Mouse (Mus musculus) hindbrain, embryonic 14.5 days (tissue): ENCODE measurements around the gene Nfe2l2. TPM values are rescaled to one million over a fixed set of nuclear protein-coding genes. Genes with fewer than 3 reads are reported as not detected.

ENCODE experiments used
- ATAC-seq: fragments of 200-750 bp; cut with Nextera tagmentation; 2 replicates; pipeline ENCODE4 v1.8.0; 2017; ENCODE audit warnings: moderate number of reproducible peaks, mild to moderate bottlenecking, moderate TSS enrichment, moderate library complexity; ENCODE audit not compliant: low FRiP score
- DNase-seq: peaks from one replicate; pipeline ENCODE4 v3.0.0-alpha.2; 2015; ENCODE audit warnings: low spot score
- H3K27ac ChIP-seq: fragments of 300-500 bp; sonication (generic); 2 replicates; pipeline ENCODE4 v1.5.1; 2014; ENCODE audit warnings: mild to moderate bottlenecking, moderate library complexity
- H3K27me3 ChIP-seq: fragments of 300-500 bp; sonication (generic); 2 replicates; pipeline ENCODE4 v1.6.1; 2014; ENCODE audit warnings: mild to moderate bottlenecking, low read length, mixed read lengths; ENCODE audit not compliant: control insufficient read depth, insufficient read depth
- H3K36me3 ChIP-seq: fragments of 300-500 bp; sonication (generic); replicated peaks from 2 replicates; pipeline ENCODE4 v1.6.1; 2014; ENCODE audit not compliant: control insufficient read depth, insufficient read depth
- H3K4me1 ChIP-seq: fragments of 300-500 bp; sonication (generic); replicated peaks from 2 replicates; pipeline ENCODE4 v1.6.1; 2014; ENCODE audit warnings: antibody characterized with exemption, low read length, mixed read lengths; ENCODE audit not compliant: control insufficient read depth, insufficient read depth
- H3K4me2 ChIP-seq: fragments of 300-500 bp; sonication (generic); replicated peaks from 2 replicates; pipeline ENCODE4 v1.6.1; 2014; ENCODE audit warnings: mild to moderate bottlenecking, moderate library complexity
- H3K4me3 ChIP-seq: fragments of 300-500 bp; sonication (generic); replicated peaks from 2 replicates; pipeline ENCODE4 v1.5.1; 2014; ENCODE audit warnings: mild to moderate bottlenecking, low read length
- H3K9ac ChIP-seq: fragments of 300-500 bp; sonication (generic); 2 replicates; pipeline ENCODE4 v1.6.1; 2014
- H3K9me3 ChIP-seq: fragments of 300-500 bp; sonication (generic); 2 replicates; pipeline ENCODE4 v1.6.1; 2016; ENCODE audit warnings: low read length; ENCODE audit not compliant: control insufficient read depth
- WGBS: fragments of 180-500 bp; shearing (Covaris S2); extraction: QIAGEN DNeasy Blood & Tissue Kit; methylation state at CpG from one replicate; pipeline ENCODE4 v1.1.7; 2014; 5-methylcytosine and 5-hydroxymethylcytosine counted together
- polyA plus RNA-seq: library from polyadenylated mRNA; unstranded; fragments of >200 nt; fragmentation: Nextera tagmentation; extraction: Ambion mirVana; gene quantifications from 2 replicates; pipeline ENCODE4 v1.2.1, GENCODE M21; 2014

Nfe2l2 gene
- polyA plus RNA-seq, 1 experiment from 2014 or later: 11.2 TPM

- peak overlapping the region; percentile 75 for H3K4me3 ChIP-seq
- WGBS: under 1% methylated on average over 39 of the region's 47 CpGs
- H3K9me3 ChIP-seq: no peaks in the 10 kb centered on the region
- DNase-seq (peak; percentile 88), ATAC-seq (peak; percentile 65)
- peak overlapping the region; percentile 99 for H3K27ac ChIP-seq
- peaks cover 19% of the 10 kb centered on the region for H3K4me1 ChIP-seq
- peak overlapping the region; percentile 74 for H3K4me2 ChIP-seq
- H3K36me3 ChIP-seq: peaks cover 28% of the 10 kb centered on the region
- H3K27me3 ChIP-seq: no peaks in the 10 kb centered on the region
- H3K9ac ChIP-seq: peak overlapping the region; percentile 88
Measured at GRCm38 (mm10) chr2:75659629-75659960, 44.8 kb downstream of the Nfe2l2 start.

GRCm38 (mm10) chr2:75658727-75659628, 45.5 kb downstream of the Nfe2l2 start, which contains the start of gene Hnrnpa3:
Gene Hnrnpa3, plus strand, starts transcription at chr2:75659261.
- H3K27me3 ChIP-seq: no peaks in the 10 kb centered on the region
- peaks cover 19% of the 10 kb centered on the region for H3K4me1 ChIP-seq
- H3K4me2 ChIP-seq: peak within 1 kb of the TSS; percentile 75
- WGBS: under 1% methylated on average over 75 of the region's 102 CpGs
- peak within 1 kb of the TSS; percentile 99 for H3K9ac ChIP-seq
- DNase-seq (peak; percentile 100), ATAC-seq (peak; percentile 97)
- H3K4me3 ChIP-seq: peak within 1 kb of the TSS; percentile 75
- H3K36me3 ChIP-seq: peaks cover 21% of the 10 kb centered on the region
- H3K9me3 ChIP-seq: no peaks in the 10 kb centered on the region
- H3K27ac ChIP-seq: peak within 1 kb of the TSS; percentile 100

- Histone ChIP-seq H3K27ac (peak overlapping the region; percentile 100), H3K36me3 (peaks cover 13% of the 10 kb centered on the region), H3K9ac (peak overlapping the region; percentile 99), H3K4me2 (peak overlapping the region; percentile 75), H3K9me3 (no peaks in the 10 kb centered on the region), H3K4me1 (peaks cover 19% of the 10 kb centered on the region), H3K27me3 (no peaks in the 10 kb centered on the region), H3K4me3 (peak overlapping the region; percentile 75)
- ATAC-seq (no peak), DNase-seq (peak; percentile 66)
- WGBS: 3% methylated on average over 18 of the region's 18 CpGs
Measured at GRCm38 (mm10) chr2:75657907-75658691, 46.3 kb downstream of the Nfe2l2 start.

- DNase-seq (no peak), ATAC-seq (no peak)
- H3K4me2 ChIP-seq: no peak overlapping the region
- H3K4me3 ChIP-seq: no peak overlapping the region
- H3K9me3 ChIP-seq: no peaks in the 10 kb centered on the region
- H3K4me1 ChIP-seq: peaks cover 19% of the 10 kb centered on the region
- H3K36me3 ChIP-seq: peaks cover 2% of the 10 kb centered on the region
- no peak overlapping the region for H3K9ac ChIP-seq
- no peaks in the 10 kb centered on the region for H3K27me3 ChIP-seq
- H3K27ac ChIP-seq: 0 out of 2 replicates have a peak overlapping the region, but pooled peaks have one; percentile 4
- WGBS: 95% methylated on average over 5 of the region's 5 CpGs
Measured at GRCm38 (mm10) chr2:75656924-75657323, 47.5 kb downstream of the Nfe2l2 start.

- WGBS: 86% methylated on average over 1 of the region's 1 CpGs
- no peaks in the 10 kb centered on the region for H3K27me3 ChIP-seq
- ATAC-seq (no peak), DNase-seq (no peak)
- H3K36me3 ChIP-seq: no peaks in the 10 kb centered on the region
- no peaks in the 10 kb centered on the region for H3K9me3 ChIP-seq
- H3K27ac ChIP-seq: no peak overlapping the region
- H3K4me3 ChIP-seq: no peak overlapping the region
- no peak overlapping the region for H3K4me2 ChIP-seq
- no peak overlapping the region for H3K9ac ChIP-seq
- H3K4me1 ChIP-seq: peaks cover 8% of the 10 kb centered on the region
Measured at GRCm38 (mm10) chr2:75654679-75655078, 49.8 kb downstream of the Nfe2l2 start.

GRCm38 (mm10) chr2:75653150-75653549, 51.3 kb downstream of the Nfe2l2 start:
- Histone ChIP-seq H3K9ac (no peak overlapping the region), H3K27ac (no peak overlapping the region), H3K27me3 (no peaks in the 10 kb centered on the region), H3K36me3 (no peaks in the 10 kb centered on the region), H3K4me3 (no peak overlapping the region), H3K4me2 (no peak overlapping the region), H3K4me1 (peaks cover 8% of the 10 kb centered on the region), H3K9me3 (no peaks in the 10 kb centered on the region)
- ATAC-seq: no peak
- DNase-seq: no peak

GRCm38 (mm10) chr2:75650437-75650836, 54.0 kb downstream of the Nfe2l2 start:
- H3K4me2 ChIP-seq: no peak overlapping the region
- DNase-seq (no peak), ATAC-seq (no peak)
- no peak overlapping the region for H3K27ac ChIP-seq
- H3K36me3 ChIP-seq: no peaks in the 10 kb centered on the region
- WGBS: 91% methylated on average over 1 of the region's 1 CpGs
- H3K9ac ChIP-seq: no peak overlapping the region
- no peaks in the 10 kb centered on the region for H3K27me3 ChIP-seq
- H3K9me3 ChIP-seq: no peaks in the 10 kb centered on the region
- no peak overlapping the region for H3K4me3 ChIP-seq
- no peaks in the 10 kb centered on the region for H3K4me1 ChIP-seq

GRCm38 (mm10) chr2:75645251-75645650, 59.2 kb downstream of the Nfe2l2 start:
- WGBS: 94% methylated on average over 12 of the region's 12 CpGs

GRCm38 (mm10) chr2:75643950-75644349, 60.5 kb downstream of the Nfe2l2 start:
- ATAC-seq (no peak), DNase-seq (no peak)
- no peaks in the 10 kb centered on the region for H3K4me1 ChIP-seq
- no peaks in the 10 kb centered on the region for H3K27me3 ChIP-seq
- H3K36me3 ChIP-seq: no peaks in the 10 kb centered on the region
- WGBS: 92% methylated on average over 6 of the region's 6 CpGs
- H3K9me3 ChIP-seq: no peaks in the 10 kb centered on the region
- no peak overlapping the region for H3K27ac ChIP-seq
- H3K4me2 ChIP-seq: no peak overlapping the region
- H3K4me3 ChIP-seq: no peak overlapping the region
- no peak overlapping the region for H3K9ac ChIP-seq

More at GRCm38 (mm10) chr2:75645251-75645650, 59.2 kb downstream of the Nfe2l2 start:
- Histone ChIP-seq H3K4me1 (no peaks in the 10 kb centered on the region), H3K36me3 (no peaks in the 10 kb centered on the region), H3K4me2 (no peak overlapping the region), H3K4me3 (no peak overlapping the region), H3K9me3 (no peaks in the 10 kb centered on the region), H3K27ac (no peak overlapping the region), H3K27me3 (no peaks in the 10 kb centered on the region), H3K9ac (no peak overlapping the region)
- no peak for ATAC-seq
- DNase-seq: no peak
